Mouse (Mus musculus) MEL (cell line): ENCODE data around the gene Aldh3b2.

Experiments used
- CTCF ChIP-seq, 3 experiments: IDR thresholded peaks in 2 of 3; conservative IDR thresholded peaks in 1 of 3; 2 replicates each; pipeline ENCODE4 v1.5.1; 2011 to 2012; ENCODE audit warnings: low read length in 3 of 3, low read depth in 2 of 3, mild to moderate bottlenecking in 2 of 3, improper control_type of control experiment in 1 of 3, inconsistent platforms in 1 of 3, mixed read lengths in 1 of 3, moderate library complexity in 1 of 3; ENCODE audit not compliant: control insufficient read depth in 1 of 3, insufficient read depth in 1 of 3, poor library complexity in 1 of 3, severe bottlenecking in 1 of 3
- EP300 ChIP-seq, 2 experiments: IDR thresholded peaks; 2 replicates each; pipeline ENCODE4 v1.6.1; 2011; ENCODE audit warnings: improper control_type of control experiment in 2 of 2, low read length in 2 of 2, low read depth in 1 of 2, mild to moderate bottlenecking in 1 of 2
- GATA1 ChIP-seq: IDR thresholded peaks from 2 replicates; pipeline ENCODE4 v1.6.1; 2011; ENCODE audit warnings: low read depth, low read length, improper control_type of control experiment
- MAFK ChIP-seq: IDR thresholded peaks from 2 replicates; pipeline ENCODE4 v1.6.1; 2011; ENCODE audit warnings: low read depth, mild to moderate bottlenecking, low read length, improper control_type of control experiment, borderline replicate concordance
- MYC ChIP-seq: IDR thresholded peaks from 2 replicates; pipeline ENCODE4 v1.6.1; 2011; ENCODE audit warnings: low read depth, mild to moderate bottlenecking, low read length, improper control_type of control experiment, moderate library complexity
- POLR2AphosphoS2 ChIP-seq: IDR thresholded peaks from 2 replicates; pipeline ENCODE4 v1.6.1; 2011; ENCODE audit warnings: low read length, improper control_type of control experiment

DNA sequence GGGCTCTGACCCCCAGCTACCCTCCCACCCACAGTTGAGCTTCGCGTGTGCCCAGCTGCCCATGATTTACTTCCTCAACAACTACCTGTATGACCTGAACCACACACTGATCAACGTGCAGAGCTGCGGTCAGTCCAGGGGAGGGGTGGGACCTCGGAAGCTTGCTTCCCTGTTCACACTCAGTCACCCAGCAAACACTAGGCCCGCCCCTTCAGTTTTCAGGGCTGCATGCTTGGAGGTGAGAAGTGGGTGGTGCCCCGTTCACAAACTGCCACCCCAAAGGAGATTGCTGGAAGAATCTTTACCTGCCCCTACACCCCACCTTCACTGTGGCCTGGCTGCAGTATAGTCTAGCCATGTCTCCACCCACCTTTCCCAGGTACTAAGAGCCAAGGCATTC is 29.8 kb upstream of the Aldh3b2 start:
- TF ChIP-seq CTCF (IDR thresholded peaks at IDR 0.05 in 2 of 3, conservative IDR thresholded peaks at IDR 0.05 in 1 of 3; ENCODE audit: control insufficient read depth in 1 of 3, insufficient read depth in 1 of 3, low read depth in 2 of 3, low read length in 3 of 3, poor library complexity in 1 of 3, severe bottlenecking in 1 of 3) (no peak), MYC (no peak), MAFK (no peak), GATA1 (no peak), POLR2AphosphoS2 (no peak), EP300 (IDR thresholded peaks at IDR 0.05; ENCODE audit: low read depth in 1 of 2, low read length in 2 of 2) (no peak)
